Mouse (Mus musculus): ENCODE data around the gene Trip4.

- no peak for TF ChIP-seq POLR2A (IDR thresholded peaks at IDR 0.05; ENCODE audit: insufficient read depth, low read depth, low read length)
- TF ChIP-seq CTCF (IDR thresholded peaks at IDR 0.05; ENCODE audit: insufficient read depth, low read depth, low read length), result no peak
These were observed 122.7 kb downstream of the Trip4 start for GRCm38 (mm10) chr9:65785772-65786368.

Measured in olfactory bulb, adult 2 months (tissue).